In the genomic region with DNA sequence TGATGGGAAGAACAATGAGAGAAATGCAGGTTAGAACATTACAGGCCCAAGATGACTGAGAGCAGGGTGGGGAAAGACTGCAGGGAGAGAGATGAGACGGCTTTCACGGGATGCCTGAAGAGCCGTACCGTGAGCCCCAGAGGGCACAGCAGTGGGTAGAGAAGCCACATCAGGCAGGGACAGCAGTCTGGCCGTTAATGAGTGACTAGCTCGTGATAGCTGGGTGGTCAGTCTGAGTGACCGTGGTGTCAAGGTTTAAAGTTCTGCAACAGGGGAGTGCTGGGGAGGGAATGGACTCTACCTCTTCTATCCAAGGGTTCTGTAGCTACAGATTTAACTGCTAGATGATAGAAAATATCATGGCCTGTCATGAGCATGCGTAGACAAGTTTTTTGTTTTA, we compare ENCODE assay signal across 17 mouse cellular contexts. TPM values are rescaled to one million over a fixed set of nuclear protein-coding genes. Genes with fewer than 3 reads are reported as not detected.
A peak's percentile ranks its signal among the peaks of the same experiment; 100 is the strongest.
DNase-seq lines count a peak whose midpoint lies in the region; ATAC-seq and TF ChIP-seq lines count a peak whose summit lies in the region.
"Had no signal": no experiment of that assay in that cellular context is flagged by ENCODE, and none has a peak within 500 bp of the region (broad histone marks: within the 10 kb centered on the region; RNA-seq: fewer than 3 reads in every experiment).

No protein-coding gene starts in this region.

- no peak for TF ChIP-seq CTCF in kidney, adult 2 months (conservative IDR thresholded peaks at IDR 0.05; ENCODE audit: insufficient read depth, insufficient read length, low read depth, low read length)

- no peaks in the 10 kb centered on the region for H3K27me3 ChIP-seq in kidney, adult 2 months (replicated peaks; ENCODE audit: control insufficient read depth, insufficient read depth, low read length)
- H3K27me3 ChIP-seq in kidney, embryonic 15.5 days = peaks cover 79% of the 10 kb centered on the region
- H3K27me3 ChIP-seq in liver, embryonic 15.5 days = peaks cover 25% of the 10 kb centered on the region

- H3K9ac ChIP-seq in kidney, embryonic 15.5 days = no peak overlapping the region
- H3K9ac ChIP-seq in liver, embryonic 15.5 days = no peak overlapping the region
- H3K9ac ChIP-seq: embryonic facial prominence, embryonic 13.5 days; limb, embryonic 12.5 days; lung, embryonic 15.5 days; neural tube, embryonic 13.5 days had no signal

- DNase-seq in kidney, adult 2 months = peak; percentile 93
- peak; percentile 26 to 53 for DNase-seq in kidney, postnatal 4 days
- DNase-seq in heart, postnatal 4 days = no peak
- DNase-seq in thymus, postnatal 25 days = no peak
- DNase-seq: cerebellum, postnatal 10 days; layer of hippocampus, adult 9-11 months; lung, postnatal 4 days; right cerebral cortex, adult 18-20 months had no signal

- H3K36me3 ChIP-seq in kidney, adult 2 months (ENCODE audit: control insufficient read depth, insufficient read depth, low read length) = no peaks in the 10 kb centered on the region
- no peaks in the 10 kb centered on the region for H3K36me3 ChIP-seq in kidney, embryonic 15.5 days
- H3K36me3 ChIP-seq in liver, embryonic 15.5 days (replicated peaks) = no peaks in the 10 kb centered on the region
- H3K36me3 ChIP-seq: embryonic facial prominence, embryonic 13.5 days; heart, embryonic 10.5 days; limb, embryonic 12.5 days; lung, embryonic 15.5 days; neural tube, embryonic 13.5 days had no signal

- H3K9me3 ChIP-seq in kidney, embryonic 15.5 days (replicated peaks) = no peaks in the 10 kb centered on the region
- no peaks in the 10 kb centered on the region for H3K9me3 ChIP-seq in liver, embryonic 15.5 days (replicated peaks)
- H3K9me3 ChIP-seq: embryonic facial prominence, embryonic 13.5 days; heart, embryonic 10.5 days; limb, embryonic 12.5 days; lung, embryonic 15.5 days; neural tube, embryonic 13.5 days had no signal

- H3K4me2 ChIP-seq in kidney, embryonic 15.5 days = no peak overlapping the region
- H3K4me2 ChIP-seq in liver, embryonic 15.5 days = no peak overlapping the region
- H3K4me2 ChIP-seq: embryonic facial prominence, embryonic 13.5 days; limb, embryonic 12.5 days; lung, embryonic 15.5 days; neural tube, embryonic 13.5 days had no signal

- ATAC-seq in kidney, embryonic 15.5 days (replicated peaks; ENCODE audit: low FRiP score) = peak; percentile 29; the same call in 1 of the 2 replicates
- peak; percentile 81 for ATAC-seq in liver, embryonic 15.5 days (ENCODE audit: insufficient read depth)
- no peak for ATAC-seq in monocyte, adult 5-6 weeks (replicated peaks; ENCODE audit: insufficient number of reproducible peaks, low FRiP score, low TSS enrichment, poor library complexity, severe bottlenecking)
- ATAC-seq: forebrain, embryonic 14.5 days had no signal

- WGBS in kidney, adult 2 months = 39% methylated on average over 8 of the region's 8 CpGs
- WGBS in kidney, embryonic 15.5 days = 63% methylated on average over 8 of the region's 8 CpGs
- WGBS in liver, embryonic 15.5 days (ENCODE audit: insufficient replicate concordance) = 60% methylated on average over 8 of the region's 8 CpGs

- TF ChIP-seq POLR2A in kidney, adult 2 months (IDR thresholded peaks at IDR 0.05; ENCODE audit: low read depth, low read length) = no peak

- 0 out of 2 replicates have a peak overlapping the region, but pooled peaks have one; percentile 82 for H3K27ac ChIP-seq in kidney, adult 2 months (ENCODE audit: insufficient read depth, low read depth, low read length)
- no peak overlapping the region for H3K27ac ChIP-seq in kidney, embryonic 15.5 days
- no peak overlapping the region; the same call in 1 of the 2 replicates for H3K27ac ChIP-seq in liver, embryonic 15.5 days (replicated peaks)
- H3K27ac ChIP-seq: embryonic facial prominence, embryonic 13.5 days; heart, embryonic 10.5 days; limb, embryonic 12.5 days; lung, embryonic 15.5 days; neural tube, embryonic 13.5 days had no signal

- no peak overlapping the region for H3K4me3 ChIP-seq in kidney, adult 2 months (ENCODE audit: insufficient read depth, low read depth, low read length)
- H3K4me3 ChIP-seq in kidney, embryonic 15.5 days (replicated peaks) = no peak overlapping the region
- H3K4me3 ChIP-seq in liver, embryonic 15.5 days (replicated peaks) = no peak overlapping the region
- H3K4me3 ChIP-seq: embryonic facial prominence, embryonic 13.5 days; heart, embryonic 10.5 days; limb, embryonic 12.5 days; lung, embryonic 15.5 days; neural tube, embryonic 13.5 days had no signal

- peaks cover 4% of the 10 kb centered on the region; the same call in 1 of the 2 replicates for H3K4me1 ChIP-seq in kidney, adult 2 months (ENCODE audit: control insufficient read depth, insufficient read depth, low read length)
- H3K4me1 ChIP-seq in kidney, embryonic 15.5 days = no peaks in the 10 kb centered on the region
- 0 out of 2 replicates have a peak, but pooled peaks cover 7% of the 10 kb centered on the region for H3K4me1 ChIP-seq in liver, embryonic 15.5 days (replicated peaks)
- H3K4me1 ChIP-seq: lung, embryonic 15.5 days had no signal

RNA-seq across cellular contexts. Expression of gene Cfap77, which starts 19.2 kb away (rescaled TPM):
- 0.31 and 0.61 TPM in 2 replicates for polyA plus RNA-seq in kidney, adult 2 months (2012; rRNA removed)
- polyA plus RNA-seq in kidney, embryonic 15.5 days (2015; fragmentation: Nextera tagmentation; extraction: Ambion mirVana) = 0.31 and 0.35 TPM in 2 replicates
- polyA plus RNA-seq in liver, embryonic 15.5 days (2015; fragmentation: Nextera tagmentation; extraction: Ambion mirVana) = 0.20 TPM in 1 of 2 replicates, not detected in the other
- total RNA-seq in heart, postnatal 4 days (2021) = under 1 TPM in 1 of 2 experiments, not detected in 1; 0.27 TPM
- total RNA-seq in monocyte, adult 5-6 weeks (2017) = 1.7 TPM in 1 of 3 replicates, not detected in the others
- polyA plus RNA-seq: neural tube, embryonic 13.5 days had no signal

RNA-seq across cellular contexts. Expression of gene Ttf1, which starts 24.4 kb away (rescaled TPM):
- 5.6 and 6.5 TPM in 2 replicates for polyA plus RNA-seq in kidney, adult 2 months (2012; rRNA removed)
- 11.5 and 11.7 TPM in 2 replicates for polyA plus RNA-seq in kidney, embryonic 15.5 days (2015; fragmentation: Nextera tagmentation; extraction: Ambion mirVana)
- polyA plus RNA-seq in liver, embryonic 15.5 days (2015; fragmentation: Nextera tagmentation; extraction: Ambion mirVana) = 4.0 and 4.8 TPM in 2 replicates
- total RNA-seq in heart, postnatal 4 days (2021) = 1 to 10 TPM; 6.1 to 6.3 TPM
- total RNA-seq in monocyte, adult 5-6 weeks (2017) = 20.0 to 44.0 TPM (median 29.0 TPM) in 3 replicates

Comparison
In these comparisons a context has a peak if more than half of its experiments do, and no peak if none do; other contexts are left out.
1. DNase-seq: peak in kidney, adult 2 months (single experiment) and kidney, postnatal 4 days (2 of 2); none in heart, postnatal 4 days (single experiment) and thymus, postnatal 25 days (single experiment).